Mouse (Mus musculus): Measurements from ENCODE around the gene Gm20767.
"Not testable (repeated sequence)": the region's sequence is repeated elsewhere in the genome, so short reads cannot be mapped to it uniquely, and the experiment has no call there.

DNA sequence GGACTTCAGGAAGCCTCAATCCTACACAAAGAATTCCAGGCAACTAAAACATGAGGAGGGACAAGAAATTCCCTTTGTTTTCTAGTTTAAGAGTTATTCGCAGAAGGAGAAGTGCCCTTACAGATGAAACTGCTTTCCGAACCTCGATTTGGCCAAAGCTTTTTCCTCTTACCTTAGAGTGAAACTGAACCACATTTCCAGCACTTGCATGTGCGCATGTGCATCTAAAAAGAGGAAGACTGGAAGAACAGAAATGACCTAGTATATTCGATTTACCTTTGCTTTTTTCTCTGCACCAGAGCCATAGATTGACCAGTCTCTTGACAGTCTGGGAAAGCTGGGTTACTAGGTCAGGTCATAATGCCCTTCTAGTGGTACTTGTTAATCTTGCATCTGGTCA lies 33.5 kb upstream of the Gm20767 start:
- TF ChIP-seq GATA1 (IDR thresholded peaks at IDR 0.05; ENCODE audit: borderline replicate concordance, low read length); FLI1 (IDR thresholded peaks at IDR 0.05; ENCODE audit: low read length): not testable (repeated sequence)
